Mouse (Mus musculus) right cerebral cortex, adult 2 months (tissue): ENCODE measurements at regions not wholly inside any gene's neighbourhood (a gene's known extent, or its start where the extent isn't known, plus 50 kb on each side); places are given as distances from the start of the nearest gene placed in this dataset.

ENCODE experiments used
- DNase-seq, 2 experiments: peaks; one replicate each; pipeline ENCODE4 v3.0.0; 2021 to 2022; ENCODE audit warnings: low spot score in 2 of 2

DNA sequence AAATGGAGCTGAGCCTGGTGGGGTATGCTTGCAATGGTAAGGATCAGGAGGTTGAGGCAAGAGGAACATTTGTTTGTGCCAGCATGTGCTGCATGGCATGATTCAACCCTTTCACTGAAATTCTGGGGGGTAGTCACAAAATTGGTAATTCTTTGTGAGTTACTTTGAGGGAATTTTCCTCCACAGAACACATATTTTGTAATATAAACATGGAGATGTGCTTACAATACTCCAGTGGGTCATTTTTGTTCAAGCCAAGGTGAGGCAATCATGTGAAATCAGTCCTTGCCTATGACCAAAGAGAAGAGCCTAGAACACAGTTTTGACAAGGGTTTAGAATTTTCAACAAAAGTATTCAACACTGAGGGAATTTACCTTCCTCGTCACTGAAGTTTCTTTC, 635.1 kb upstream of the Adgrl2 start:
- DNase-seq: no peak

DNA sequence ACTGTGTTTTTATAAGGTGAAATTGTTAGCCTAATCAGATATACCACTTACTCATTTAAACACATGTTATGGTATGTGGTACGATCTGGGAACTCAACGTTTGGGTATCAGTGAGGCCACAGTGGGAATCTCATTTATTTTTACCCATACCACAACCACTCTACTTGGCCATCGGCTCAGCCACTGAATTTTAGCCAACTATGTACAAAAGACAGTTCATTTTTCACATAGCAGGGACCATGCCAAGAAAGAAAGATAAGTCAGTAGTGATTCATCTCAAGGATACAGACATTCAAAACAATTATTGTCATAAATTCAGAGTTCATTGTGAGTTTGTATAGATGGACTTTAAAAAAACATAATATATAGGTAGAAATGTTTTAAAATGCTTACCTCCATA, 634.7 kb upstream of the Adgrl2 start:
- DNase-seq: no peak

DNA sequence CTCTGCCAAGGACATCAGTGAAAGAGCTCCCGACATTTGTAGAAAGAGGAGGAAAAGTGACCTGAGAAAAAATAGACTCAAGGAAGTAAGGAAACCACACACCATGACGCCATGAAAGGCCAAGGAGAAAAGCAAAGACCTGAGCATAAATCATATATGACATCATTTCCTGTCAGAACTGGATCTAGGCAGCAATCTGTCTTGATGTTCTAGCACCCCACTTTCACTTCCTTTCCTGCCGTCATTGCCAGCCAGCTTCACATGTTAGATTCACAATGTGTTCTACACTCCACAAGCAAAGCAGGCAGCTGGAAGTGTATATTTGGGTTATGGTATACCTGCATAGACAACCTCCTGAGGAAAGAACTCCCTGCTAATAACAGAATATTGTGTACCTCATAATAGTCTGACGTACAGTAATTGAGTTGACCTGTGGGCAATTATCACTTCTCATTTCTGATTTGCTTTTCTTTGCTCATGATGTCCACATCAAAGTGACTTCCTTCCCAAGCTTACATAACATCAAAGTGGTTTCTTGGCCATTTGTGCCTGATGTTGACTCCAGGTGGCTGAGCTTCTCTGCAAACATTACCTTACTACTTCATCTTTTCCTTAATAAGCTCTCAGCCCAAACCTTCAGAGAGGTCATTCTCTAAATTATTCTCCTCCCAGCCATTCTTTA, 633.6 kb upstream of the Adgrl2 start:
- DNase-seq: no peak

DNA sequence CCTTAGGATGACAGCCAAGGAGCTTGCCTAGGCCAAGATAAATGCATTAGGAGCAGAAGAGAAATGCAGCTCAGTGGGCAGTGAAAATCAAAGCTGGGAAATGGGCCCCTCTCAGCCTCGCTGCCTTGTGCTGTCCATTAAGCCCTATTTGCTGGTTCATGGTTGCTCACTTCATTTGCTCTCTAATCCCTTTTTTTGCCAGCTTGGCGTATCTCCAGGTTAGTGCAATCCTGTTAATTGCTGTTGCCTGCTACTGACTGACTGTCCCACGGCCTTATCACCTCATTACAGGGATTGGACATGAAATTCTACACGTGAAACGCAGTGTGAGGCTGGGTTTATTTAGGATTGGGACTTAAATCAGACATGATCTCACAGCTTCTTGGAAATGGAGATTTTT, 613.5 kb upstream of the Adgrl2 start:
- DNase-seq: no peak

DNA sequence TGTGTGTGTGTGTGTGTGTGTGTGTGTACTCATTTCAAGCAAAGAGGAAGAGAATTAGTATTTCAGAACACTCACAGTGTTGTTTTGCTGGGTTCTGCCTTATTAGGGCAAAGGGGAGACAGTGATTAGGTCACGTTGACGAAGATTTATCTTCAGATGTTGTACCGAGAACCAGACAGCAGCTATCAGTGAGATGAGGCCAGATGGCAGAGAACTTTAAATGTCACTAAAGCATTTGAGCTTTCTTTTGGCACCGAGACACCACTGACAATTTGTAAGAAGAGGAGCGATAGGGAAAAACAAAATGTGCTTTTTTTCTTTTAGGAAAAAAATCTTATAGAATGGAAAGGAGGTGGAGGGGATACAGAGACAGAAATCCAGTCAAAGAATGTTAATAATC, 610.9 kb upstream of the Adgrl2 start:
- DNase-seq: no peak

DNA sequence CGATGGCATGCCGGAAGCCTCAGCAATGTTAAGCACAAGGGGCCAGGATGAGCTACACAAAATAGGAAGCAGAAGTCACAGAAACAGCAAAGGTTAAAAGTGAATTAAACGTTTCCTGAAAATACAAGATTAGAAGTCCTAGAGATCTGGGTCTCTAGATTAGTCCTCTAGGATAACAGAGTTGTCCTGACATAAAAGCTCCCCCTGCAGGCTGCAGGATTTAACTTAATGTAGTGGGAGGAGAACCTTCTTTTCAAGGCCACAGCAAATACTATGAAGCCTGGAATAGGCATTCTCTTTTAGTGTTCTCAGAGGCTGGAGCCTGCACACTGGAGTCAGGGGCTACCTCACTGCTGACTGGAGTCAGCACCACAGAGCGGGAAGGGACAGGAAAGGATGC, 604.1 kb upstream of the Adgrl2 start:
- DNase-seq: no peak

DNA sequence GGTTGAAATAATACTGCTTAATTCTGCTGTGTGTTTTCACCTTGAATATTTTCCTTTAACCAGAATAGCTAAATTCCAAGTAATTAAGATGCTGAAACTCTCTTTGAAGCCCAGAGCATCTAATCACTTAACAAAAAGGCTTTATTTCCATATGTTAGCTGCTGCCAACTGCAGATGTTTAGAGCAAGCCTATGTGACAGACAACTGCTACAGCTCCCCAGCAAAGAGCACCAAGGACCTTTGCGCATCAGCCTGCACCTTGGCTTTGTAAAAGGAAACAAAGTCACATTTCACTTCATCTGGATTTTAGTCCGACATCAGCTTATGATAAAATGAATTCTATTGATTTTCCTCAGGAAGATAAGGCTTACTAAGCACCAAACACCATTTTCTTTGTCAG, 595.4 kb upstream of the Adgrl2 start:
- no peak for DNase-seq

DNA sequence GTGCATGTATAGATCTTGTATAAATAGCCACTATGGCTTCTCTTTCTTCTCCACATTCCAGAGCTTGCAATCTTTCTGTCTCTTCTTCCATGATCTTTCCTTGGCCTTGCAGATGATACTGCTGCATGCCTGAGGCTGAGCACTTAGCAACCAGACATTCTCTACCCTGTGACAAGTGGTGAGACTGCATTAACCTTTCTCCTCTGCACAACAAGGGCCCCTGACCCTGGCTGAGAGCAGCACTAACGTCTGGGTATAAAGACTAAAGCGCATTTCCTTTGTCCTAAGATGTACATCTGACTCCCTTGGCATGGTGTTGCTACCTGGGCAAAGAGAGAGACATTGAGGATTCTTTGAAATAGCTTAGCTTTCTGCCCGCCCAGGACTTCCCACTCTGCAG, 590.8 kb upstream of the Adgrl2 start:
- DNase-seq: no peak

DNA sequence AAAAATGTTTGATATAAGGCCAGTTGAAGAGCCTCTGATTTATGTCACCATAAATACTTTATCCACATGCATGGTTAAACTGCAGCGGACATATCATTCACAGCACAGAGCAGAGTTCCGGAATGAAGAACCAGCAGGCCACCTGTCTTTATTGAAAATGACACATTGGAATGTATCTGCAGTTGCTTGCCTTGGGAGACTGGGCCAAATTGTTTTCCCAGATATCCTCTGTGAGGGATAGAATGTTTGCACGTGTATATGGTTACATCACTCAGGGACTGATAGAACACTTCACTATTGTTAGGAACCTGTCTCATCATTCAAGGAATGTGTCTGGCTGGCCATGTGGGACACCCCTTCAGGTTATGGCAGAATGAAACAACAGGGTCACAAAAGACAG, 585.3 kb upstream of the Adgrl2 start:
- DNase-seq: no peak

DNA sequence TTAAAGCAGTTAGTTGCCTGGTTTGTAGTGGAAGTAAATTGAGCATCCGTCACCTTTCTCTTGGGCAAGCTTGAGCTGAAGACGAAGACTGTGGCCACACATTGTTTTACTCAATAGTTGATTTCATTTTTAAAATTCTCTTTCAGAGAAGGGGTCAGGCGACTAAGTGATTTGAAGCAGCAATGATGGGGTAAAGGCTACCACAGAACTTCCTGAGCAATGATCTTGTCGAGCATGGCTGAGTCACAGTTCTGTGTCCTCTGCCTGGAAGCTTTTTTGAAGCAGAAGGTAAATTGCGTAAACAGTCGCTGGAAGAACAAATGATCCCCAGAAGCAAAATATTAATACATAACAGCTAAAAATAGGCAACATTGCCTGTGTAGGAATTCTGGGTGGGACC, 576.5 kb upstream of the Adgrl2 start:
- DNase-seq: no peak

DNA sequence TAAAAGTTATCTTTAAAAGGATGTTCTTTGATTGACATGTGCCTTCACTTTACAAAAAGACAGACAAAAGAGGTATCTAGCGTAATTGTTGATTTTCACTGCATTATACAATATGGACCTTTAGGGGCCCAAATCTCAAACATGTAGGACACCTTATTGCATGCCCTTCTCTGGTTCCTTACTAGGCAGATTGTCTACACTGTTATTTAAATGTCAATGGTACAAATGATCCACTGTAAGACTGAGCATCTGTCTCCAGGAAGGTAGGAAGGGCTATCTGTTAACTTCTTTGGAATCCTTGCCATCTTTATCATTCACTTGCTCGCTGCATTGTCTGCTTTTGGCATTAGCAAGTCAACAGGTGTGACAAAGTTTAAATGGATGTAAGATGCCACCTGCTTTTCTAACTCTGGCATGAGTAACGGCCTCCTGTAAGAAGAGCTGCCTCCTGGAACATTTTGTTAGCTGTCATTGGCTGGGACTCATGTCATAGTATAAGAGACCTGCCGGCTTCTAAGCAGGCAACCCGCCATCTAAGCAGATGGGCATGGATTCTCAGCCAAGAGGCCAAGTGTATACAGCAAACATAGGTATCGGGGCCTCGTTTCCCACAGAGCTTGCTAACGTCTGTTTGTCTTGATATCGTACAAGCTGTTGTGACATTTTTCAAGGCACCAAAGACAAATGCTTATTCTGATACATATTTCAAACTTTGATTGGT, 560.0 kb upstream of the Adgrl2 start:
- DNase-seq: no peak

DNA sequence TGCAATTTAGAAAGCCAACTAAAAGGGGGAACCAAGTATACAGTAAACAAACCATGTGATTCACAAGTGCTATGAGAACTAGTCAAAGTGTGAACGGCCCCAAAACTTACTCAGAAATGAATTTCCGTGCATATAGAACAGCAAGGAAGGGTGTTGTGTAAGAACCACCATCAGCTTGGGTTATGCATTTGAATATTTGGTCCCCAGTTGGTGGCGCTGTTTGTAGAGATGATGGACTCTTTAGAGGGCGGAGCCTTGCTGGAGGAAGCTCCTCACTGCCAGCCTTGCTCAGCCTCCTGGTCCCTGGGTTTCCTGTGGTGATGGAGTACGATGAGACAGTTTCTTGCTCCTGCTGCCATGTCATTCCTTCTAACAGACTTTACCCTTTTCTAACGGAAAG, 556.7 kb upstream of the Adgrl2 start:
- no peak for DNase-seq

DNA sequence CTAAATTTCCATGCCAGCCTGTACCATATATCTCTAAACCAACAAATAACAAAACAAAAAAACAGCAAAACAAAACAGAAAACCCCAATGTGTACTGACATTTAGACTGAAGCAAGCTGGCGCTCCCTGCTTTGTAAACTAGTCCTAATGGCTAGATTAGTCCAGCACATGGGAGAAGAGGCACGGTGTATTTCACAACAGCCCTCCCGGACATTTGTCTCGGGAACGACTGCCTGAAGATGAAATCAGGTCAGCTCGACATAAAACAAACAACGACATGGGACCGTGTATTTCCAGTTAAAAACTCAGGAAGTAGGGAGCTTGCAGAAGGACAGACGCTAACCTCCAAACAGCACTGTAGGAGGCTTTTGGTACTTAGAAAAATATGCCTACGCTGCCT, 555.9 kb upstream of the Adgrl2 start:
- DNase-seq: no peak

DNA sequence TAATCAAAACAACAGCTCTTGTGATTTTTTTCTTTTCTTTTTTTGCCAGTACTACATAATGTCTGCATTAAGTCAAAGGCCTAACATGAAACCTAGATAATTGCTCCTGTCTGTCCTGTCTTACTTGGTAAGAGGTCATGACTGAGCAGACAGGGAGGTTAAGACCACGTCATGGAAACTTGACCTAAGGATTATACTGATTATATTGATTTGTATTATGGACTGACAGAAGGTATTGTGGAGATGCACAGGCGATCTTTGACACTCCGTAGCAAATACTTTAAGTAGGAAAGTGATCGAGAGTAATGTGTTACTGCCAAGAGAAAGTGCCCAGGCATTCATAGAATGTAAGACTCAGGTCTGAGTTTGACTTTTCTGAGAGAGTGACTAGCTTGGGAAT, 543.8 kb upstream of the Adgrl2 start:
- no peak for DNase-seq

DNA sequence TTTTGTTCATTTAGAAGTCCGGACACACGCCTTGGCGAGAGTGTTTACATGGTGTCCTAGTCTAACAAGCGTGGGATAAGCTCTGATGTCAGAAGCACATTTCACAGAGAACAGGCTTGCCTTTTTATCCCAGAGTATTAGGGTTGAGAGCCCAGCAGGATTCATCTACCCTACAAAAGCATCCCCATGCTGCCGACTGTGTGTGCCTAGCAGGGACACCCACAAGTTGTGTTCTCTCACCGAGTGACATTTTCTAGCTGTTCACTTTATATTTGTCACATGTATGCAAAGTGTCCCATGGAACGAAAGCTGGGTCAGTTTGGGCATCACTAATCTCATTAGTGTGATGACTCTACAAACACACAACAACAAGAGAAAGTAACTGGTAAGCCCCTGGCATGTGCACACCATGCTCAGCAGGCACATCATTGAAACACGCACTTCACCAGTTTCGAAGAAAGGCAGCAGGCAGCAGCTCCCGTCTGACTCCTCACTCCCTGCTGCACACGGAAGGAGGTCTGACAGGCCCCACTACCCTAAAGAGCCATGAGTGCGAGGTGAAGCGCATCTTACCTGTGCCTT, 539.8 kb upstream of the Adgrl2 start:
- no peak for DNase-seq

DNA sequence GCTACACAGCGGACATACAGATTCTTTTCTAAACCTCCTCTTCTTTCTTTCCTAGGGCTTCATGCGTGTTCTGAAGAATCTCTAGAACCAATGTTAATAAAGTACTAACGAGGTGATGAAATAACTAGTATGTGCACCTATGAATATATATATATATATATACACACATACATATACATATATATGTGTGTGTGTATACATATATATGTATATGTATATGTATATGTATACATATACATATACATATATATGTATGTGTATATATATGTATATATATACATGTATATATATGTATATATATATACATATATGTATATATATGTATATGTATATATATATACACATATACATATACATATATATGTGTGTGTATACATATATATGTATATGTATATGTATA, 536.2 kb upstream of the Adgrl2 start:
- no peak for DNase-seq

DNA sequence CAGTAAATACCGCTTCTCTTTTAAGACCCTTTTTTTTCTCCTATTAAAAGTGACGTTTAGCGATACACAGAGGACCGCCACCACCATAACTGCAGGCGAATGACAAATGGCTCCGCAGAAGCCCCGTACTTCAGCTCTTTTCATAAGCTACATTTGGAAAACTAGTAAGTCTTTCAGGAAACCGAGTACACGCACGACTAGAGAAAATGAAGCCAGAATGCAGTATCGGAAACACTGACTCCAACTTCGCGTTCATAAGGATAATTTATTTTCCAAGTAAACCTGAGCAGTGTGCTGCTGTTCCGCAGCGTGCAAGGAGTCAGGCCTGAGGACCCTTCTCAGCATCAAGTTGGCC, 529.2 kb upstream of the Adgrl2 start:
- DNase-seq: peak in 1 of 2 experiments; percentile 16

DNA sequence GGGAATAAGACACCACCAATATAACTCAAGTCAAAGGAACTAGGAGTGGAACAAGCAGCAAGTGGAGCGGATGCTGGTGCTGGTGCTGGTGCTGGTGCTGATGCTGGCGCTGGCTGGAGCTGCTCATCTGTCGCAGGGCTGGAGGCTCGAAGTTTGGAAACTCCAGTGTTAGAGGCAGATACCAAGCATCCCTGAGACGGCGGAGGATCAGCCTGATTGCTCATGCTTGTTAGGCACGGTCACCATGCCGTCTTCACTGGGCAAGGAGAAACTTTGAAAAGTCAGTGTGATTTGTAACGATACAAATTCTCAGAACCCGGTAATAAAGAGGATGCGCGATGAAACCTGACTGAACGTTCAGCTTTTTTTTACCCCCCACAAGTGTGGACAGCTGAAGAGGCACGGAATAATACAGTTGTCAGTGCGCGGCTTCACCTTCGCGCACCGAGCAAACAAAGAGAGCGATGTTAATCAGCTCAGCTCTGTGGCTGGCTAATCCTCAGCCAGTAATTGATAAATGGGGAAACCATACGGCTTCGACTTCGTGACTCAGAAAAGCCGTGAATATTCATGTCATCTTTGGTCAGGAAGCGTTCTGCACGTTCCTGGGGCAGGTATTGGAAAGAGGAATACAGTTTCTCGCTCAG, 528.7 kb upstream of the Adgrl2 start:
- DNase-seq: peak; percentile 16 to 17

DNA sequence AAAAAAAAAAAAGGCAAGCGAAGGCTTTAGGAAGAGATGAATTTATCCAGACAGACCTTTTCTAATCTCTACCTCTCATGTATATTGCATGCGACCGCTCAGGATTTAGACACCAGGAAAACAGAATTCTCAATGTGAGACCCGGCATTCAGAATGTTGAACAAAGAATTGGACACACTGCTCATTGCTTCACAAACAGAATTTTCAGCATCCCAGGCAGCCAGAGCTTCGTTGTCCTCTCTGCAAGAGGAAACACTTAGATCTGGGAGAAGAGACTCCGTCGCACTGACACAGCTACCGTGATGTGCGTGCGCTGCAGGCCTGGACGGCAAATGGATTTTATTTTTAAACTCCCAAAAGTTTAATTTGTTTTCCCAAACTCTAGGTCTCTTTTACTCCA, 527.2 kb upstream of the Adgrl2 start:
- no peak for DNase-seq

DNA sequence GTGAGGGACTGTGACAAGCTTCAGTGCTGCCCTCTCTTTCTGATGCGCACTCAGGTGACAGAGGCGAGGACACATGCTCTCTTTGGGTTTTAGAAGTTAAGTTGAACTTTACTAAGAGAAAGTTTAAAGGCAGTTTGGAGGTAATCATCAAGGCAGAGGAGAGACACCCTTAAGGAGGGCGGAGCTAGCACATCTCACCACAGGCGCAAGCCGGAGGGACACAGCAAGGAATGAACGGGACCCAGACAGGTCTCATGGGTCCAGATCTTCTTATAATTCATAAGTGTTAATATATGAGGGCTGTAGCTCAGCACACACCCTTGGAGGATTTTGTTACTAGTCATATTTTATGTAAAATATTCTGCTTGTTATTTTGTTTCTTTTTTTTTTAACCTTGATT, 518.8 kb upstream of the Adgrl2 start:
- DNase-seq: no peak

DNA sequence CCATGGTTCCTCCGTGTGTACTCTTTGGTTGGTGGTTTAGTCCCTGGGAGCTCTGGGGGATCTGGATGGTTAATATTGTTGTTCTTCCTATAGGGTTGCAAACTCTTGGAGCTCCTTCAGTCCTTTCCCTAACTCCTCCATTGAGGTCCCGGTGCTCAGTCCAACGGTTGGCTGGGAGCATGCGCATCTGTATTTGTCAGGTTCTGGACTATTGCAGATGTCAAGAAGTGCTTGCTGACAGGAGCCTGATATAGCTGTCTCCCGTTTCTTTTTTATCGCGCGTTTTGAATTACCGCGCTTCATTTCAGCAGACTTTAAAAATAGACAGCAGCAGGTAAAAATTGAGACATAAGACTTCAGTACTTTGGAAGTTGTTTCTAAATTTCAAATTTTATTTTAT, 518.3 kb upstream of the Adgrl2 start:
- no peak for DNase-seq

DNA sequence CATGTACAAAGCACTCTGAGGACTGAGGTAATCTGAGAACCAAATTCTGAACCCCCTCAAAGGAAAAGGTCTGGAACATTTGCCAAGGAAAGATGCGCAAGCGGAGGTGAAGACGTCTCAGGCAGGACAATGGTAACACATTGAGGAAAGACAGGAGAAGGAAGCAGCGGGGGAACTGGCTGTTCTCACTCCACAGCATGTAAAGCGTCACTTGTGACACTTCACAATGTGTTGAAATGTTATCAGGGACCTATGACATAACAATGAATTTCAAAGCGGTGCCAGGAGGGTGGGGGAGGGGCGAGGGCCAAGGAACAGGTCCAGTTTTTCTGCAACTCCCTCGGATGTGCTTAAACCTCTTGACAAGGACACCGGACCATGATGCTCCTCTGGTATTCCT, 515.3 kb upstream of the Adgrl2 start:
- DNase-seq: no peak

DNA sequence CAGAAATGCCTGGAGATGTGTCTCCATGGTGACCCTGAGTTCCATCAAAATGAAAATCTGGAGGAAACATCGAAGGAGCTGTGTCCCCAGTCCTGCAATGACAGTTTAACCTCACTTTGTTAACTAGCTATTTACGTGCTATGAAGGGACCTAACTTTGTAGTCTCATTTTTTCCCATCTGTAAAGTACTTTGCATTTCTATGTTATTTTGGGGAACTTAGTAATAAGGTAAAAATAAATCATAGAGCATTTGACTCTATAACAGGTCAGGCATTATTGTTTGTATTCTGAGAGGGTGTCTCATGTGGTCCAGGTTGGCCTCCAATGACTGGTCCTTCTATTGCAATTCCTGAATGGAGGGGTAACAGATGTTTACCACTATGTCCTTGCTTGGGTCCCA, 513.6 kb upstream of the Adgrl2 start:
- DNase-seq: no peak
